Mouse (Mus musculus): ENCODE data around the gene Agbl4.

The Agbl4 gene

GRCm38 (mm10) chr4:111280936-111281335 is 883.5 kb downstream of the Agbl4 start:
- no peak for DNase-seq (ENCODE audit: low spot score in 2 of 2)

- DNase-seq (ENCODE audit: low spot score in 2 of 2) = no peak
Measured at GRCm38 (mm10) chr4:111281836-111282235, 884.4 kb downstream of the Agbl4 start.

GRCm38 (mm10) chr4:111284625-111285024 is 887.2 kb downstream of the Agbl4 start:
- no peak for DNase-seq (ENCODE audit: low spot score in 2 of 2)

GRCm38 (mm10) chr4:111294528-111295241 is 897.2 kb downstream of the Agbl4 start:
- DNase-seq (ENCODE audit: low spot score in 2 of 2) = no peak

- DNase-seq (ENCODE audit: low spot score in 2 of 2) = no peak
Measured at GRCm38 (mm10) chr4:111306518-111306917, 909.1 kb downstream of the Agbl4 start.

- DNase-seq (ENCODE audit: low spot score in 2 of 2) = no peak
Measured at GRCm38 (mm10) chr4:111307166-111307565, 909.7 kb downstream of the Agbl4 start.

GRCm38 (mm10) chr4:111307633-111308032 is 910.2 kb downstream of the Agbl4 start:
- no peak for DNase-seq (ENCODE audit: low spot score in 2 of 2)

GRCm38 (mm10) chr4:111308572-111309288 is 911.3 kb downstream of the Agbl4 start:
- no peak for DNase-seq (ENCODE audit: low spot score in 2 of 2)

GRCm38 (mm10) chr4:111327094-111327493 is 929.6 kb downstream of the Agbl4 start:
- no peak for DNase-seq (ENCODE audit: low spot score in 2 of 2)

GRCm38 (mm10) chr4:111327760-111328373 is 930.4 kb downstream of the Agbl4 start:
- peak in 1 of 2 experiments; percentile 13 for DNase-seq (ENCODE audit: low spot score in 2 of 2)

- DNase-seq (ENCODE audit: low spot score in 2 of 2) = no peak
Measured at GRCm38 (mm10) chr4:111329501-111329900, 932.0 kb downstream of the Agbl4 start.

GRCm38 (mm10) chr4:111332864-111333263 is 935.4 kb downstream of the Agbl4 start:
- DNase-seq (ENCODE audit: low spot score in 2 of 2) = no peak

- DNase-seq (ENCODE audit: low spot score in 2 of 2) = no peak
Measured at GRCm38 (mm10) chr4:111349965-111350364, 952.5 kb downstream of the Agbl4 start.

GRCm38 (mm10) chr4:111350615-111351525 is 953.4 kb downstream of the Agbl4 start:
- DNase-seq (ENCODE audit: low spot score in 2 of 2) = peak in 1 of 2 experiments; percentile 1

GRCm38 (mm10) chr4:111356584-111357115 is 959.2 kb downstream of the Agbl4 start:
- DNase-seq (ENCODE audit: low spot score in 2 of 2) = no peak

- no peak for DNase-seq (ENCODE audit: low spot score in 2 of 2)
Measured at GRCm38 (mm10) chr4:111357176-111357575, 959.7 kb downstream of the Agbl4 start.

- no peak for DNase-seq (ENCODE audit: low spot score in 2 of 2)
Measured at GRCm38 (mm10) chr4:111364199-111364598, 966.7 kb downstream of the Agbl4 start.

- no peak for DNase-seq (ENCODE audit: low spot score in 2 of 2)
Measured at GRCm38 (mm10) chr4:111367771-111368170, 970.3 kb downstream of the Agbl4 start.

GRCm38 (mm10) chr4:111377159-111377558 is 979.7 kb downstream of the Agbl4 start:
- DNase-seq (ENCODE audit: low spot score in 2 of 2) = no peak

GRCm38 (mm10) chr4:111378071-111378470 is 980.6 kb downstream of the Agbl4 start:
- no peak for DNase-seq (ENCODE audit: low spot score in 2 of 2)

GRCm38 (mm10) chr4:111383101-111383500 is 985.6 kb downstream of the Agbl4 start:
- DNase-seq (ENCODE audit: low spot score in 2 of 2) = no peak
